Mouse (Mus musculus) MEL (cell line): ENCODE results near the gene Rasl10a. TPM values are rescaled to one million over a fixed set of nuclear protein-coding genes. Genes with fewer than 3 reads are reported as not detected.

Experiments
- DNase-seq: peaks from one replicate; pipeline ENCODE4 v3.0.0; 2011; ENCODE audit warnings: low read depth, low spot score
- H3K27ac ChIP-seq: 2 replicates; pipeline ENCODE4 v1.5.1; 2012; ENCODE audit warnings: low read depth, mild to moderate bottlenecking, control low read depth, low read length, moderate library complexity; ENCODE audit not compliant: control insufficient read depth
- H3K27me3 ChIP-seq, 2 experiments: fragments of 150-350 bp in 1 of 2; sonication (generic) in 1 of 2; 2 replicates each; pipeline ENCODE4 v1.6.1; 2012; ENCODE audit warnings: low read length in 2 of 2, mild to moderate bottlenecking in 2 of 2, improper control_type of control experiment in 1 of 2, moderate library complexity in 1 of 2; ENCODE audit not compliant: insufficient read depth in 2 of 2, control insufficient read depth in 1 of 2
- H3K36me3 ChIP-seq, 2 experiments: 2 replicates each; pipeline ENCODE4 v1.6.1; 2012 to 2014; ENCODE audit warnings: low read length in 2 of 2, improper control_type of control experiment in 1 of 2, inconsistent platforms in 1 of 2, mild to moderate bottlenecking in 1 of 2; ENCODE audit not compliant: insufficient read depth in 2 of 2, control insufficient read depth in 1 of 2
- H3K4me1 ChIP-seq, 2 experiments: fragments of 150-350 bp in 1 of 2; sonication (generic) in 1 of 2; 2 replicates each; pipeline ENCODE4 v1.6.1; 2012; ENCODE audit warnings: low read length in 2 of 2, improper control_type of control experiment in 1 of 2, mild to moderate bottlenecking in 1 of 2; ENCODE audit not compliant: insufficient read depth in 2 of 2, control insufficient read depth in 1 of 2
- H3K4me3 ChIP-seq, 2 experiments: fragments of 150-350 bp in 1 of 2; sonication (generic) in 1 of 2; 2 replicates each; pipeline ENCODE4 v1.5.1; 2012; ENCODE audit warnings: low read depth in 2 of 2, low read length in 2 of 2, mild to moderate bottlenecking in 2 of 2, moderate library complexity in 2 of 2, control low read depth in 1 of 2, improper control_type of control experiment in 1 of 2; ENCODE audit not compliant: control insufficient read depth in 1 of 2, insufficient read depth in 1 of 2
- H3K79me2 ChIP-seq: 2 replicates; pipeline ENCODE4 v1.6.1; 2012; ENCODE audit warnings: mild to moderate bottlenecking, low read length, moderate library complexity; ENCODE audit not compliant: control insufficient read depth, poor library complexity, insufficient read depth
- H3K9ac ChIP-seq: 2 replicates; pipeline ENCODE4 v1.6.1; 2012; ENCODE audit warnings: low read depth, mild to moderate bottlenecking, control low read depth, low read length, moderate library complexity; ENCODE audit not compliant: control insufficient read depth, poor library complexity, severe bottlenecking
- H3K9me3 ChIP-seq: fragments of 150-350 bp; sonication (generic); replicated peaks from 2 replicates; pipeline ENCODE4 v1.6.1; 2012; ENCODE audit warnings: mild to moderate bottlenecking, low read length, improper control_type of control experiment, moderate library complexity; ENCODE audit not compliant: insufficient read depth
- BHLHE40 ChIP-seq: IDR thresholded peaks from 2 replicates; pipeline ENCODE4 v1.6.1; 2012; ENCODE audit warnings: low read depth, mild to moderate bottlenecking, inconsistent platforms, low read length, improper control_type of control experiment, borderline replicate concordance
- CTCF ChIP-seq, 3 experiments: IDR thresholded peaks in 2 of 3; conservative IDR thresholded peaks in 1 of 3; 2 replicates each; pipeline ENCODE4 v1.5.1; 2011 to 2012; ENCODE audit warnings: low read length in 3 of 3, low read depth in 2 of 3, mild to moderate bottlenecking in 2 of 3, improper control_type of control experiment in 1 of 3, inconsistent platforms in 1 of 3, mixed read lengths in 1 of 3, moderate library complexity in 1 of 3; ENCODE audit not compliant: control insufficient read depth in 1 of 3, insufficient read depth in 1 of 3, poor library complexity in 1 of 3, severe bottlenecking in 1 of 3
- ELF1 ChIP-seq: IDR thresholded peaks from 2 replicates; pipeline ENCODE4 v1.6.1; 2014; ENCODE audit warnings: low read depth, mild to moderate bottlenecking, inconsistent platforms, low read length, improper control_type of control experiment, moderate library complexity
- ETS1 ChIP-seq: IDR thresholded peaks from 2 replicates; pipeline ENCODE4 v1.6.1; 2012; ENCODE audit warnings: low read depth, mild to moderate bottlenecking, inconsistent platforms, low read length, improper control_type of control experiment, moderate library complexity
- GABPA ChIP-seq: IDR thresholded peaks from 2 replicates; pipeline ENCODE4 v1.6.1; 2012; ENCODE audit warnings: low read depth, mild to moderate bottlenecking, inconsistent platforms, low read length, improper control_type of control experiment, moderate library complexity
- GATA1 ChIP-seq: IDR thresholded peaks from 2 replicates; pipeline ENCODE4 v1.6.1; 2011; ENCODE audit warnings: low read depth, low read length, improper control_type of control experiment
- KAT2A ChIP-seq: conservative IDR thresholded peaks from 2 replicates; pipeline ENCODE4 v1.6.1; 2012; ENCODE audit warnings: low read depth, low read length, improper control_type of control experiment, inconsistent platforms
- MAX ChIP-seq: IDR thresholded peaks from 2 replicates; pipeline ENCODE4 v1.6.1; 2011; ENCODE audit warnings: low read length, improper control_type of control experiment
- MXI1 ChIP-seq: IDR thresholded peaks from 2 replicates; pipeline ENCODE4 v1.6.1; 2011; ENCODE audit warnings: mild to moderate bottlenecking, low read depth, low read length, improper control_type of control experiment
- MYB ChIP-seq: IDR thresholded peaks from 2 replicates; pipeline ENCODE4 v1.6.1; 2011; ENCODE audit warnings: mild to moderate bottlenecking, low read depth, low read length, improper control_type of control experiment
- MYC ChIP-seq: IDR thresholded peaks from 2 replicates; pipeline ENCODE4 v1.6.1; 2011; ENCODE audit warnings: low read depth, mild to moderate bottlenecking, low read length, improper control_type of control experiment, moderate library complexity
- NELFE ChIP-seq: IDR thresholded peaks from 2 replicates; pipeline ENCODE4 v1.6.1; 2011; ENCODE audit warnings: low read depth, low read length, improper control_type of control experiment
- NRF1 ChIP-seq: IDR thresholded peaks from 2 replicates; pipeline ENCODE4 v1.6.1; 2014; ENCODE audit warnings: low read depth, mild to moderate bottlenecking, inconsistent platforms, low read length, improper control_type of control experiment, moderate library complexity; ENCODE audit not compliant: poor library complexity, insufficient read depth, severe bottlenecking
- POLR2A ChIP-seq, 2 experiments: IDR thresholded peaks; 2 replicates each; pipeline ENCODE4 v1.6.1; 2011 to 2012; ENCODE audit warnings: low read length in 2 of 2, mild to moderate bottlenecking in 2 of 2, control low read depth in 1 of 2, improper control_type of control experiment in 1 of 2, low read depth in 1 of 2, moderate library complexity in 1 of 2; ENCODE audit not compliant: control insufficient read depth in 1 of 2, insufficient read depth in 1 of 2, poor library complexity in 1 of 2
- POLR2AphosphoS2 ChIP-seq: IDR thresholded peaks from 2 replicates; pipeline ENCODE4 v1.6.1; 2011; ENCODE audit warnings: low read length, improper control_type of control experiment
- POLR2AphosphoS5 ChIP-seq: IDR thresholded peaks from 2 replicates; pipeline ENCODE4 v1.6.1; 2012; ENCODE audit warnings: low read depth, borderline replicate concordance, mild to moderate bottlenecking, inconsistent platforms, low read length, moderate library complexity, mixed read lengths
- RAD21 ChIP-seq: IDR thresholded peaks from 2 replicates; pipeline ENCODE4 v1.6.1; 2011; ENCODE audit warnings: mild to moderate bottlenecking, low read depth, low read length, improper control_type of control experiment
- RCOR1 ChIP-seq: IDR thresholded peaks from 2 replicates; pipeline ENCODE4 v1.6.1; 2012; ENCODE audit warnings: low read depth, mild to moderate bottlenecking, inconsistent platforms, low read length, improper control_type of control experiment
- SIN3A ChIP-seq: IDR thresholded peaks from 2 replicates; pipeline ENCODE4 v1.6.1; 2012; ENCODE audit warnings: low read length, improper control_type of control experiment, inconsistent platforms
- SMC3 ChIP-seq: IDR thresholded peaks from 2 replicates; pipeline ENCODE4 v1.6.1; 2011; ENCODE audit warnings: low read depth, low read length, improper control_type of control experiment
- UBTF ChIP-seq: IDR thresholded peaks from 2 replicates; pipeline ENCODE4 v1.6.1; 2012; ENCODE audit warnings: low read depth, mild to moderate bottlenecking, inconsistent platforms, low read length, improper control_type of control experiment, moderate library complexity, borderline replicate concordance; ENCODE audit not compliant: insufficient read depth
- USF1 ChIP-seq: IDR thresholded peaks from 2 replicates; pipeline ENCODE4 v1.6.1; 2014; ENCODE audit warnings: low read depth, mild to moderate bottlenecking, inconsistent platforms, low read length, improper control_type of control experiment, moderate library complexity
- USF2 ChIP-seq, 2 experiments: IDR thresholded peaks; 2 replicates each; pipeline ENCODE4 v1.6.1; 2011 to 2012; ENCODE audit warnings: improper control_type of control experiment in 2 of 2, low read length in 2 of 2, borderline replicate concordance in 1 of 2, inconsistent platforms in 1 of 2, low read depth in 1 of 2, mild to moderate bottlenecking in 1 of 2; ENCODE audit not compliant: insufficient read depth in 1 of 2
- ZKSCAN1 ChIP-seq: IDR thresholded peaks from 2 replicates; pipeline ENCODE4 v1.6.1; 2012; ENCODE audit warnings: low read depth, mild to moderate bottlenecking, inconsistent platforms, low read length, improper control_type of control experiment, moderate library complexity
- ZNF384 ChIP-seq: IDR thresholded peaks from 2 replicates; pipeline ENCODE4 v1.6.1; 2012; ENCODE audit warnings: low read depth, mild to moderate bottlenecking, inconsistent platforms, low read length, improper control_type of control experiment
- polyA plus RNA-seq, 2 experiments: library from polyadenylated mRNA; stranded (reverse) in 1 of 2; unstranded in 1 of 2; fragments of >175 nt in 1 of 2; fragments of >200 nt in 1 of 2; gene quantifications; 2 replicates each; pipeline versions ENCODE4 v1.2.1 to v1.2.4; 2012; ENCODE audit warnings: low replicate concordance in 2 of 2, low read depth in 1 of 2; ENCODE audit not compliant: insufficient read length in 2 of 2, insufficient read depth in 1 of 2, missing spikeins in 1 of 2
- total RNA-seq: library from RNA; depleted of rRNA; stranded (reverse); fragments of 300-350 nt; gene quantifications from 2 replicates; pipeline ENCODE4 v1.2.3, GENCODE M21; 2012

Rasl10a gene
- total and polyA plus RNA-seq, 3 experiments: 0.23 to 1.3 TPM; not detected in 1

DNA sequence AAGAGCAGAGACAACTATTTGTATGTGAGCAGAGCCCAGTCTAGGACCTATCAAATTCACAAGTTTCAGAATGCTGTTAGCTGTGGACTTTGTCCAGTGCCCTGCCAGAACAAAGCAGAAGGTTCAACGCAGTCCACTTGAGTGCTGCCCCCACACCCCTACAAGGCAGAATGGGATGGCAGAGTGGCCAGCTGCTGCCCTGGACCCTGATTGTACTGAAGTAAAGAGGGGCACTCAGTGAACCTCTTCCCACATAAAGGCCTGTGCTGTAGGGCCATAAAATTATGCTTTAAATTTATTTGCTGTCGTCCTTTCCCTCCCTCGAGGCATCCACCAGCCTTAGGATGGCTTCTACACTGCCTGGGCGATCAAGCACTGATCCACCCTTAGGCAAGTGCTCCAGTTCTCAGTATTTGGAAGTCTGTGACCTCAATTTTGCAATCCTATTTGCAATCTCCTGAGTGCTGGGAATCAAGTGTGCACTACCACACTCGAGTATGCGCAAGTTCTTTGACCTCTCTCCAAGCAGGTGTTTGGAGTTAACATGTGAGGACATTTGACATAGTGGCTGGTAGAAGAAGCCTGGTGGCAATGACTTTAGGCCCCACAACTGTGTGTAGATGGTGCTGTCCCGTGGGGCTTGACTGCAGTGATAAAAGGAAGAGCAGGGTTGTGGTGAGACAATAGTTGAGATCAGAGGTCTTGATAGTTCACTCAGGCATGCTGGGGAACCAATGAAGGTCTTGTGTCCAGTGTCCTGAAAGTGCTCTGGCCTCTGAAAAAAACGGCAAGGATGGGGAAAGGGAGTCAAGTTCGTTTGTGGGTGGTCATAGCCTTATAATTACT, 10.4 kb downstream of the Rasl10a start (continued):
- TF ChIP-seq ELF1 (no peak), USF2 (IDR thresholded peaks at IDR 0.05; ENCODE audit: borderline replicate concordance in 1 of 2, insufficient read depth in 1 of 2, low read depth in 1 of 2, low read length in 2 of 2) (no peak), SIN3A (no peak; the same call in 1 of the 2 replicates), POLR2AphosphoS5 (no peak), RCOR1 (no peak; the same call in 1 of the 2 replicates), BHLHE40 (no peak), GATA1 (peak; percentile 80), USF1 (no peak)

- no peaks in the 10 kb centered on the region for H3K9me3 ChIP-seq
- TF ChIP-seq KAT2A: no peak
- TF ChIP-seq MYC: 0 out of 2 replicates have a peak, but pooled peaks have one; percentile 31
- TF ChIP-seq NRF1: no peak
- TF ChIP-seq POLR2A (IDR thresholded peaks at IDR 0.05; ENCODE audit: control insufficient read depth in 1 of 2, insufficient read depth in 1 of 2, low read depth in 1 of 2, low read length in 2 of 2, poor library complexity in 1 of 2): peak in 1 of 2 experiments; percentile 19; a peak in 1 of 4 replicates
- TF ChIP-seq CTCF (IDR thresholded peaks at IDR 0.05 in 2 of 3, conservative IDR thresholded peaks at IDR 0.05 in 1 of 3; ENCODE audit: control insufficient read depth in 1 of 3, insufficient read depth in 1 of 3, low read depth in 2 of 3, low read length in 3 of 3, poor library complexity in 1 of 3, severe bottlenecking in 1 of 3): peak; percentile 48 to 59 (median 54)
- no peak for TF ChIP-seq POLR2AphosphoS2
- TF ChIP-seq, all 39 proteins: peak for 3
- DNase-seq: peak; percentile 69
- Histone ChIP-seq H3K4me3 (no peak overlapping the region), H3K27ac (no peak overlapping the region), H3K4me1 (no peaks in the 10 kb centered on the region), H3K9ac (no peak overlapping the region), H3K36me3 (peaks cover 5 to 63% of the 10 kb centered on the region in 2 experiments), H3K27me3 (no peaks in the 10 kb centered on the region), H3K79me2 (peaks cover 5% of the 10 kb centered on the region)
Measured at GRCm38 (mm10) chr11:5074882-5075281, 17.0 kb downstream of the Rasl10a start.

DNA sequence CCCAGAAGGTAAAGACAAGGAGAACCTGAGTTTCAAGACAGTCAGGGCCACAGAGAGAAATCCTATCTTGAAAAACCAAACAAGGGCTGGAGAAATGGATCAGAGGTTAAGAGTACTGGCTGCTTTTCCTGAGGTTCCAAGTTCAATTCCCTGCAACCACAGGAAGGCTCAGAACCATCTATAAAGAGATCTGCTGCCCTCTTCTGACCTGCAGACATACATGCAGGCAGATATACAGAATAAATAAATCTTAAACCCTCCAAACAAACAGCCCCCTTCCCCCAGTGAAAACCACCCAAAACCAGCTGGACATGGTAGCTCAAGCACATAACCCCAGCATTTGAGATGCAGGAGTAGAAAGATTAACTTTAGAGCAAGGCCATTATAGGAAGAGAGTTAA, 17.8 kb downstream of the Rasl10a start:
- no peak overlapping the region for H3K9ac ChIP-seq
- no peaks in the 10 kb centered on the region for H3K9me3 ChIP-seq
- DNase-seq: peak; percentile 47
- peaks cover 7% of the 10 kb centered on the region for H3K79me2 ChIP-seq
- peaks cover 7 to 72% of the 10 kb centered on the region in 2 experiments for H3K36me3 ChIP-seq
- H3K4me1 ChIP-seq: no peaks in the 10 kb centered on the region
- H3K4me3 ChIP-seq: no peak overlapping the region
- H3K27ac ChIP-seq: no peak overlapping the region
- TF ChIP-seq MAX (no peak), MXI1 (no peak), NELFE (no peak), CTCF (IDR thresholded peaks at IDR 0.05 in 2 of 3, conservative IDR thresholded peaks at IDR 0.05 in 1 of 3; ENCODE audit: control insufficient read depth in 1 of 3, insufficient read depth in 1 of 3, low read depth in 2 of 3, low read length in 3 of 3, poor library complexity in 1 of 3, severe bottlenecking in 1 of 3) (peak in 2 of 3 experiments; percentile 16 to 41; a peak in 3 of 6 replicates), ETS1 (no peak), SIN3A (no peak), RAD21 (peak; percentile 1), ELF1 (no peak), POLR2A (IDR thresholded peaks at IDR 0.05; ENCODE audit: control insufficient read depth in 1 of 2, insufficient read depth in 1 of 2, low read depth in 1 of 2, low read length in 2 of 2, poor library complexity in 1 of 2) (no peak; a peak in 1 of 4 replicates), BHLHE40 (no peak), MYC (no peak), GABPA (no peak), SMC3 (0 out of 2 replicates have a peak, but pooled peaks have one; percentile 17), POLR2AphosphoS2 (peak; percentile 54), MYB (no peak), ZNF384 (no peak), UBTF (no peak), ZKSCAN1 (no peak)
- no peaks in the 10 kb centered on the region for H3K27me3 ChIP-seq
